Mouse (Mus musculus) lung, embryonic 15.5 days (tissue): ENCODE results near the gene 1110051M20Rik. TPM values are rescaled to one million over a fixed set of nuclear protein-coding genes. Genes with fewer than 3 reads are reported as not detected.

Experiments used
- ATAC-seq: fragments of 200-750 bp; cut with Nextera tagmentation; 2 replicates; pipeline ENCODE4 v1.8.0; 2017; ENCODE audit warnings: moderate number of reproducible peaks, borderline replicate concordance; ENCODE audit not compliant: low FRiP score, low TSS enrichment; ENCODE audit errors: extremely low read depth
- H3K27ac ChIP-seq: fragments of 300-500 bp; sonication (generic); 2 replicates; pipeline ENCODE4 v1.5.1; 2015; ENCODE audit warnings: moderate library complexity, mild to moderate bottlenecking, inconsistent platforms
- H3K27me3 ChIP-seq: fragments of 300-500 bp; sonication (generic); 2 replicates; pipeline ENCODE4 v1.6.1; 2015; ENCODE audit warnings: inconsistent platforms
- H3K36me3 ChIP-seq: fragments of 300-500 bp; sonication (generic); 2 replicates; pipeline ENCODE4 v1.6.1; 2015; ENCODE audit warnings: inconsistent platforms
- H3K4me1 ChIP-seq: fragments of 300-500 bp; sonication (generic); 2 replicates; pipeline ENCODE4 v1.6.1; 2015; ENCODE audit warnings: inconsistent platforms
- H3K4me2 ChIP-seq: fragments of 300-500 bp; sonication (generic); 2 replicates; pipeline ENCODE4 v1.6.1; 2015; ENCODE audit warnings: inconsistent platforms, mild to moderate bottlenecking, moderate library complexity
- H3K4me3 ChIP-seq: fragments of 300-500 bp; sonication (generic); 2 replicates; pipeline ENCODE4 v1.5.1; 2015; ENCODE audit warnings: mild to moderate bottlenecking, inconsistent platforms
- H3K9ac ChIP-seq: fragments of 300-500 bp; sonication (generic); 2 replicates; pipeline ENCODE4 v1.6.1; 2015; ENCODE audit warnings: inconsistent platforms
- H3K9me3 ChIP-seq: fragments of 300-500 bp; sonication (generic); 2 replicates; pipeline ENCODE4 v1.6.1; 2016; ENCODE audit warnings: inconsistent platforms
- WGBS: fragments of 180-500 bp; shearing (Covaris S2); methylation state at CpG from one replicate; pipeline ENCODE4 v1.1.7; 2015; 5-methylcytosine and 5-hydroxymethylcytosine counted together
- polyA plus RNA-seq: library from polyadenylated mRNA; unstranded; fragments of >200 nt; fragmentation: Nextera tagmentation; extraction: Ambion mirVana; gene quantifications from 2 replicates; pipeline ENCODE4 v1.2.1, GENCODE M21; 2015

The 1110051M20Rik gene
- polyA plus RNA-seq, 1 experiment from 2014 or later = 66.8 TPM

DNA sequence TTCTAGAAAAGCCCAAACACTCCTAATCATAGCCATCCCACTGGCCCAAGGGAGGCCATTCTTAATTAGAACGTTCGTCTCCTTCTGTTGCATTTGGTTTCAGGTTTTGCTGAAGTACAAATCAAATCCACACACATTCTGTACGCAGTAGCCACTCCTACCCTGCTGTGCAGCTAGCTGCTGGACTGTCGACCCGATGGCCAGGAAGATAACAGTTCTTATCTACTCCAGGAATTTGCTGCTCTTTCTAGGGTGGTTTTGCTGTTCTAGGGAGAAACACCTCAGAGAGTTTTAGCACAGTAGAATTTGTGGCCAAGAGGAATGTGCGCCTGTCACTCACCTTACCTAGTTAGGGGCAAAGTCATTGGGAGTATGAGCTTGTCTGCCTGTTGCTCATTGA, 156.9 kb downstream of the 1110051M20Rik start:
- H3K27ac ChIP-seq = peak overlapping the region; percentile 13; the same call in 1 of the 2 replicates
- no peaks in the 10 kb centered on the region for H3K27me3 ChIP-seq
- no peak overlapping the region for H3K4me3 ChIP-seq
- peaks cover 27% of the 10 kb centered on the region for H3K4me1 ChIP-seq
- H3K9ac ChIP-seq = no peak overlapping the region
- no peaks in the 10 kb centered on the region for H3K36me3 ChIP-seq
- no peaks in the 10 kb centered on the region for H3K9me3 ChIP-seq
- H3K4me2 ChIP-seq = no peak overlapping the region
- no peak for ATAC-seq
- 33% methylated on average over 6 of the region's 6 CpGs for WGBS

DNA sequence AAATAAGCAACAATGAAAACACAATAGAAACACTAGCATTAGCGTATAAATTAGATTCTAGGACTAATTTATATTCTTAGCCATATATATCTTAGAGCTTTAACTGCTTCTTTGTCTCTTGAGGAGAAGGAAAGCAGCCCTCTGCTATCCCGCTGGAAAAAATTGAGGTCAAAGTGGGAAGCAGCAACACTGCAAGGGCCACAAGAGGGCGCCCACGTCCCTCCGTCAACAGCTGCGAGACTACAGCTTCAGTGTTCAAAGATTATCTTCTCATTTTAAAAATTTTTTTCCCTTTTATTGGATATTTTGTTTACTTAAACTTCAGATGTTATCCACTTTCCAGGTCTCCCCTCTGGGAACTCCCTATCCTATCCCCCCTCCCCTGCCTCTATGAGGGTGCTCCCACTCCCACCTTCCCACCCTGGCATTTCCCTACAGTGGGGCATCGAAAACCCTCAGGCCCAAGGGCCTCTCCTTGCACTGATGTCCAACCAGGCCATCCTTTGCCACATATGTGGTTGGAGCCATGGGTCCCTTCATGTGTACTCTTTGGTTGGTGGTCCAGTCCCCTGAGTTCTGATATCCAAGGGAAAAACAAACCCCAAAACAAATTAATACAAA, 158.5 kb downstream of the 1110051M20Rik start:
- 13% methylated on average over 7 of the region's 7 CpGs for WGBS
- Histone ChIP-seq H3K36me3 (no peaks in the 10 kb centered on the region), H3K4me1 (peaks cover 16% of the 10 kb centered on the region), H3K4me3 (no peak overlapping the region), H3K27ac (no peak overlapping the region), H3K9ac (no peak overlapping the region), H3K4me2 (no peak overlapping the region), H3K27me3 (no peaks in the 10 kb centered on the region), H3K9me3 (no peaks in the 10 kb centered on the region)
- ATAC-seq = no peak

GRCm38 (mm10) chr2:91284375-91285199, 159.9 kb downstream of the 1110051M20Rik start:
- no peaks in the 10 kb centered on the region for H3K27me3 ChIP-seq
- 48% methylated on average over 13 of the region's 13 CpGs for WGBS
- peak; percentile 29; the same call in 1 of the 2 replicates for ATAC-seq
- no peak overlapping the region for H3K9ac ChIP-seq
- H3K9me3 ChIP-seq = no peaks in the 10 kb centered on the region
- no peak overlapping the region for H3K4me3 ChIP-seq
- H3K27ac ChIP-seq = peak overlapping the region; percentile 43
- no peaks in the 10 kb centered on the region for H3K36me3 ChIP-seq
- no peak overlapping the region for H3K4me2 ChIP-seq
- H3K4me1 ChIP-seq = peaks cover 14% of the 10 kb centered on the region

- Histone ChIP-seq H3K27ac (peak overlapping the region; percentile 43; the same call in 1 of the 2 replicates), H3K9ac (no peak overlapping the region), H3K27me3 (no peaks in the 10 kb centered on the region), H3K4me1 (peaks cover 14% of the 10 kb centered on the region), H3K4me2 (no peak overlapping the region), H3K36me3 (no peaks in the 10 kb centered on the region), H3K4me3 (no peak overlapping the region), H3K9me3 (no peaks in the 10 kb centered on the region)
- 76% methylated on average over 3 of the region's 3 CpGs for WGBS
- no peak for ATAC-seq
These were observed 160.5 kb downstream of the 1110051M20Rik start for GRCm38 (mm10) chr2:91283972-91284371.

DNA sequence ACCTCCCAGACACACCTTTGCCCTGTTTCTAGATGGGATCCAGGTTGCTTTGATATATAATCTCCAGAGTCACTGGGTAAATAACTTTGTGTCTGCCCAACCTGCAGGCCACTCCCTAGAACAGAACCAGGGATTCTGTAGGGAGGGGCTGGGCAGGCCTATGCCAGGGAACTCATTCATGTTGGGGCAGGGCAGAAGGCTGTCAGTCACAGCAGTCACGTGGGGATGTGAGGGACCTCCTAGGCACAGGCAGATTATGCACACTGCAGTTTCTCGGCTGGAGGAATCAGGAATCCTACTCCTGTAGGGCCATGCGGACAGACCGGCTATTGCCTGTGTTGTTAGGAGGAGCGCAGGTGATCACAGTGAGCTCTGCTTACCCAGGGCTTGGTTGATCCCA, 163.1 kb downstream of the 1110051M20Rik start:
- no peak for ATAC-seq
- H3K27ac ChIP-seq = no peak overlapping the region
- no peak overlapping the region for H3K9ac ChIP-seq

GRCm38 (mm10) chr2:91279372-91279755, 165.1 kb downstream of the 1110051M20Rik start:
- Histone ChIP-seq H3K27ac (no peak overlapping the region), H3K4me2 (no peak overlapping the region), H3K36me3 (peaks cover 30% of the 10 kb centered on the region), H3K9me3 (no peaks in the 10 kb centered on the region), H3K4me1 (peaks cover 1% of the 10 kb centered on the region; the same call in 1 of the 2 replicates), H3K27me3 (no peaks in the 10 kb centered on the region), H3K9ac (no peak overlapping the region), H3K4me3 (no peak overlapping the region)
- ATAC-seq = no peak
- WGBS = 52% methylated on average over 2 of the region's 2 CpGs

More for the DNA sequence above, 163.1 kb downstream of the 1110051M20Rik start:
- Histone ChIP-seq H3K4me3 (no peak overlapping the region), H3K27me3 (no peaks in the 10 kb centered on the region), H3K9me3 (no peaks in the 10 kb centered on the region), H3K36me3 (peaks cover 12% of the 10 kb centered on the region), H3K4me1 (peaks cover 12% of the 10 kb centered on the region), H3K4me2 (no peak overlapping the region)
- WGBS = 44% methylated on average over 5 of the region's 5 CpGs

DNA sequence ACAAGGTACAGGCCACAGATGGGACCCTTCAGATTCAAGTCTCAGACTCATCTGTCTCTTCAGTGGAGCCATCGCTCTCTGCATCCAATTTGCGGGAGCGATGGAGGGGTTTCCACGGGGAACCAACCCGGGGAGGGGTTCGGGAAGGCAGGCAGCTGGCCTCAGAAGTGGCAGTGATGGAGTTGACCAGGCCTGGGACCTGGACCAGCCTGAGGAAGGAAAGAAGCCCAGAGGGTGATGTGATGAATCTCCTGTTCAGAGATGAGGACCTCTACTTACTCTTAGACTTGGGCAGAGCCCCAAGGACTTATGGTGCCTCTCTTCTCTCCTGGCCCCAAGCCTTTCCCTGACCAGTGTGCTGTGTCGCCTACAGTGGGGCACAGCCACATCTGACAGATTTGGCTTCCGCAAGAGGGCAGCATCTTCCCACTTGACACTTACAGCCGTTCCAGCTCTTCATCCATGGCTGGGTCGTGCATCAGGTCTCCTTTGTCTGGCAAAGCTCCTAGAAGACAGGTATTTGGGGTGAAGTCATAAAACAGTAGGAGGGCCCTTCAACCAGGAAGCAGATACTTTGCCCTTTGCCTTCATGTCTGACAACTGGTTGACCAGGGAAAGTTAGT, 165.6 kb downstream of the 1110051M20Rik start:
- Histone ChIP-seq H3K27ac (no peak overlapping the region), H3K4me1 (no peaks in the 10 kb centered on the region), H3K27me3 (no peaks in the 10 kb centered on the region), H3K9ac (no peak overlapping the region), H3K9me3 (no peaks in the 10 kb centered on the region), H3K4me3 (no peak overlapping the region), H3K36me3 (peaks cover 35% of the 10 kb centered on the region), H3K4me2 (no peak overlapping the region)
- WGBS = 33% methylated on average over 10 of the region's 10 CpGs
- ATAC-seq = peak; percentile 59; the same call in 1 of the 2 replicates

GRCm38 (mm10) chr2:91269687-91270133, 174.8 kb downstream of the 1110051M20Rik start:
- ATAC-seq = no peak
- no peak overlapping the region for H3K27ac ChIP-seq
- 90% methylated on average over 8 of the region's 8 CpGs for WGBS

DNA sequence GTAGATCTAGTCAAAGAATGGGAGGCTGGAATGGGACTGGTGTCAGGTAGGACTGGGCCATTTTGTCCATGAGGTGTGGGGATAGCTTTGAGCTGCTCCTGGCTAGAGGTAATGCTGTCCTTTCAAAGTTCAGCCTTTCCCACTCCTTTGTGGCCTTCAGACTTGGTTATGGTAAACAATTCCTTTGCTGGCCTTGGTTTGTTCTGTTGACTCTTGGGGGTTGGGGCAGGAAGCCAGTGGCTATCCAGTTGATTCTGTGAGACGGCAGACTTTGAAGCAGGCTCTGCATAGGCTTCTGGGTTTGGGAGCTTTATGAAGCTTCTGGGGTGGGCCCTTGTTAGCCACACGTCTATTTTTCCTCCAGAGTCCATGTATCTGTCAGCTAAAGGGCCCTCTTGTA, 175.8 kb downstream of the 1110051M20Rik start:
- H3K9me3 ChIP-seq = no peaks in the 10 kb centered on the region
- no peak overlapping the region for H3K9ac ChIP-seq
- no peak overlapping the region for H3K27ac ChIP-seq
- no peak overlapping the region for H3K4me3 ChIP-seq
- WGBS = 52% methylated on average over 2 of the region's 2 CpGs
- H3K4me2 ChIP-seq = no peak overlapping the region
- no peak for ATAC-seq
- H3K4me1 ChIP-seq = peaks cover 18% of the 10 kb centered on the region
- H3K27me3 ChIP-seq = no peaks in the 10 kb centered on the region
- H3K36me3 ChIP-seq = peaks cover 69% of the 10 kb centered on the region

More at GRCm38 (mm10) chr2:91269687-91270133, 174.8 kb downstream of the 1110051M20Rik start:
- Histone ChIP-seq H3K36me3 (peaks cover 79% of the 10 kb centered on the region), H3K4me3 (no peak overlapping the region), H3K4me1 (peaks cover 8% of the 10 kb centered on the region), H3K9me3 (no peaks in the 10 kb centered on the region), H3K4me2 (no peak overlapping the region), H3K9ac (no peak overlapping the region), H3K27me3 (no peaks in the 10 kb centered on the region)

- no peaks in the 10 kb centered on the region for H3K27me3 ChIP-seq
- 95% methylated on average over 3 of the region's 3 CpGs for WGBS
- H3K9me3 ChIP-seq = no peaks in the 10 kb centered on the region
- no peak overlapping the region for H3K9ac ChIP-seq
- H3K36me3 ChIP-seq = peaks cover 69% of the 10 kb centered on the region
- no peak overlapping the region for H3K4me2 ChIP-seq
- ATAC-seq = no peak
- peaks cover 20% of the 10 kb centered on the region for H3K4me1 ChIP-seq
- no peak overlapping the region for H3K27ac ChIP-seq
- no peak overlapping the region for H3K4me3 ChIP-seq
These were observed 176.5 kb downstream of the 1110051M20Rik start for GRCm38 (mm10) chr2:91268042-91268441.

- H3K9ac ChIP-seq = peak within 1 kb of the TSS; percentile 90
- H3K4me1 ChIP-seq = peaks cover 20% of the 10 kb centered on the region
- peak within 1 kb of the TSS; percentile 56 for H3K4me2 ChIP-seq
- peak within 1 kb of the TSS; percentile 95 for H3K27ac ChIP-seq
- peak; percentile 99 for ATAC-seq
- no peaks in the 10 kb centered on the region for H3K9me3 ChIP-seq
- H3K27me3 ChIP-seq = no peaks in the 10 kb centered on the region
- H3K4me3 ChIP-seq = peak within 1 kb of the TSS; percentile 84
- H3K36me3 ChIP-seq = peaks cover 63% of the 10 kb centered on the region
- 1% methylated on average over 72 of the region's 72 CpGs for WGBS
These were observed 179.5 kb downstream of the 1110051M20Rik start, which contains the start of gene Arfgap2 for GRCm38 (mm10) chr2:91264711-91265681. TSS of gene Arfgap2 (plus strand) at chr2:91264974.
